Mouse (Mus musculus) neural tube, embryonic 13.5 days (tissue): ENCODE measurements around the gene Trim66. TPM values are rescaled to one million over a fixed set of nuclear protein-coding genes. Genes with fewer than 3 reads are reported as not detected.

Experiments used
- ATAC-seq: fragments of 200-750 bp; cut with Nextera tagmentation; 2 replicates; pipeline ENCODE4 v1.8.0; 2017; ENCODE audit warnings: low read depth, mild to moderate bottlenecking, moderate TSS enrichment, moderate library complexity
- H3K27ac ChIP-seq: fragments of 300-500 bp; sonication (generic); replicated peaks from 2 replicates; pipeline ENCODE4 v1.5.1; 2015; ENCODE audit warnings: moderate library complexity, mild to moderate bottlenecking, inconsistent platforms
- H3K27me3 ChIP-seq: fragments of 300-500 bp; sonication (generic); 2 replicates; pipeline ENCODE4 v1.6.1; 2015; ENCODE audit warnings: mild to moderate bottlenecking, inconsistent platforms
- H3K36me3 ChIP-seq: fragments of 300-500 bp; sonication (generic); 2 replicates; pipeline ENCODE4 v1.6.1; 2015; ENCODE audit warnings: mild to moderate bottlenecking, inconsistent platforms
- H3K4me1 ChIP-seq: fragments of 300-500 bp; sonication (generic); replicated peaks from 2 replicates; pipeline ENCODE4 v1.6.1; 2015; ENCODE audit warnings: inconsistent platforms
- H3K4me2 ChIP-seq: fragments of 300-500 bp; sonication (generic); 2 replicates; pipeline ENCODE4 v1.6.1; 2015; ENCODE audit warnings: inconsistent platforms, mild to moderate bottlenecking, moderate library complexity
- H3K4me3 ChIP-seq: fragments of 300-500 bp; sonication (generic); 2 replicates; pipeline ENCODE4 v1.5.1; 2015; ENCODE audit warnings: mild to moderate bottlenecking, inconsistent platforms
- H3K9ac ChIP-seq: fragments of 300-500 bp; sonication (generic); 2 replicates; pipeline ENCODE4 v1.6.1; 2015; ENCODE audit warnings: moderate library complexity, mild to moderate bottlenecking, inconsistent platforms
- H3K9me3 ChIP-seq: fragments of 300-500 bp; sonication (generic); 2 replicates; pipeline ENCODE4 v1.6.1; 2016; ENCODE audit warnings: inconsistent platforms
- WGBS: fragments of 180-500 bp; shearing (Covaris S2); methylation state at CpG from one replicate; pipeline ENCODE4 v1.1.7; 2015; 5-methylcytosine and 5-hydroxymethylcytosine counted together
- microRNA-seq: library from miRNA; unstranded; fragments of <30 nt; microRNA quantifications from one replicate; pipeline ENCODE4, GENCODE M21; 2016
- polyA plus RNA-seq: library from polyadenylated mRNA; unstranded; fragments of >200 nt; fragmentation: Nextera tagmentation; extraction: Ambion mirVana; gene quantifications from 2 replicates; pipeline ENCODE4 v1.2.1, GENCODE M21; 2015

Trim66 gene
- polyA plus RNA-seq, 1 experiment from 2014 or later = 0.11 TPM

DNA sequence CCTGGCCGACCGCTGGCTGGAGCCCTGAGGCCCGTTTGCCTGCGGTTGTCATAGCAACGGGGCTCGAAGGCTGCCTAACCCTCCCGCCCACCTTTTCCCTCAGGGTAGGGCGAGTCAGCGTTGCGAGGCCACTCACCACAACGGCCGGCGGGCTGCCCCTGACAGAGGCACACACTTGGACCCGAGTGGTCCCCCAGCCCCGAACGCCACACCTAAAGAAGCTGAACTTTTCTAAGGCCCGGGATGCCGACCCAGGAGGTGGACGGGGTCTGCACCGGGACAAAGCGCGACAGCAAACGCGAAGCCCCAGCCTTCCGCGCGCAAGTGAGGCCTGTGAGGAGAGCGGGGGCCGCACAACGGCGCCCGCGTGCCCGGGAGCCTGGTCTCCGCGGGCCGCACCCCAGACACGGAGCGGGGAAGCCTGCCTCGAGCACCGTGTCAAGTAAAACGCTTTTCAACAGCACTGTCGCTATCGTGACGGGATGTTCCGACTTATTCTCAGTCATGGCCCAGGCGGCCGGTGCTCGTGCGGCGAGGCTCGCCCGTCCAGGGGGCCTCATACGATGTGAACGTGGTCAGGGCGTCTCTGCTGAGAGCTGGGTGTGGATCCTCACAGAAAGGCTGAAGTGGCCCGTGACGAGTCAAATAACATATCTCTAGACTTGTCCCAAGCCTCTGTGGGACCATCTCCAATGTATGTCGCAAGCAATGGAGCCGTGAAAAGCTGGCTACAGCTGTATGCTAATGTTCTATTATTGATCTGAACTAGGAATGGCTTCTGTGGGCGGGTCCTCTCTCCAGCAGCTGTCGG is 68.9 kb downstream of the Trim66 start, which contains the start of gene Stk33:
TSS of gene Stk33 (minus strand) at position 301 of the 811 bp plus-strand sequence.
- Histone ChIP-seq H3K9me3 (no peaks in the 10 kb centered on the region), H3K27me3 (no peaks in the 10 kb centered on the region; the same call in 1 of the 2 replicates), H3K27ac (peak within 1 kb of the TSS; percentile 73), H3K4me3 (peak within 1 kb of the TSS; percentile 49), H3K9ac (peak within 1 kb of the TSS; percentile 70), H3K36me3 (no peaks in the 10 kb centered on the region), H3K4me1 (peaks cover 29% of the 10 kb centered on the region), H3K4me2 (peak within 1 kb of the TSS; percentile 74)
- WGBS = under 1% methylated on average over 62 of the region's 62 CpGs
- ATAC-seq = peak; percentile 84

DNA sequence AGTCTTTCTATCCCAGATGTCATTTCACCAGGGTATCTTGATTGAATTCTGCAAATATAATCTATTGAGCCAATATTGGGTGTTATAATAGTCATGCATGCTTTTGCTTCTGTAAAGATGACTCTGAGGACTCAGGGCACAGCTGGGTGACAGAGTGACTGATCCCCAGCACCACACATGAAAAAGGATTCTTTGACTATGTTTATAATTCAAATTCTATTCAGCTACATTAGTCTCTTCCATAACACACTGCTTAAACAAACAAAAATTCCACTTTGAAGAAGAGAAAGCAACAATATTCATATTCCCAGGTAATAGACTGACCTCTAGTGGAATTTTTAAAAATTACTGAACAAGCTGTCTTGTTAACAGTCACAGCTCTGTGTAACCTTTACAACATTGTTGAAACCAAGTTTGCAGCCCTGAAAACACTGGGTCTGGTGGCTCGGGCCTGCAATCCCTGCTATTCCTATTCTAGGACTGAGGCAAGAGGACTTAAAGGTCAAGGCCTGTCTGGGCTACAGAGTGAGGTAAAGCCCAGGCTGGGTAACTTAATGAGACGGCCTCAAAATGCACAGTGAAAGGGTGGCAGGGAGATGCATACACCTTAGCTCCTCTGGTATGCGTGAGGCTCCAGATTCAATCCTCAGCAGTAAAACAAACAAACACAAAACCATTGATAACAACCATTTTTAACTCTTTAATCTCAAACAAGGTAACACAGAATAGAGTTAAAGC is 83.3 kb downstream of the Trim66 start:
- H3K9me3 ChIP-seq = no peaks in the 10 kb centered on the region
- no peak overlapping the region for H3K4me3 ChIP-seq
- H3K4me2 ChIP-seq = no peak overlapping the region
- no peaks in the 10 kb centered on the region for H3K36me3 ChIP-seq
- peak; percentile 56; the same call in 1 of the 2 replicates for ATAC-seq
- WGBS = 78% methylated on average over 3 of the region's 3 CpGs
- H3K27ac ChIP-seq = no peak overlapping the region
- no peaks in the 10 kb centered on the region for H3K4me1 ChIP-seq
- no peak overlapping the region for H3K9ac ChIP-seq
- no peaks in the 10 kb centered on the region for H3K27me3 ChIP-seq

DNA sequence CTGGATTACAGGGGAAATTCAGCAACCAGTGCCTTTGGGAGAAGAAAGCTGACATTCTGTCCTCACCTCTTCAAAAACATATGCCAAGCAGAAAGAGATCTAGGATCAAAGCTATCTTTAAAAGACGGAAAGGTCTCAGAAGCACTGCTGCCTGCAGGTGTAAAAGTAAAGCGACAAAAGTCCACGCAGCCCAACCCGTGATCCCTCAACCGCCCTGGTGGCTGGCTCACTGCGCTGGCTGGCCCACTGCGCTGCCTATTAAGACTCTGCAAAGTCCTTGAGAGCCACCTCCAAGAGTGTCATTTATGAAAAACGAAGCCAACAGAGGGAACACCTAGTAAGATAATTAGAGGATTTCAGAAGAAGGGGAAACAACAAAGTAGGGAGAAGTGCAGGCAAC is 85.1 kb downstream of the Trim66 start:
- H3K27ac ChIP-seq = no peak overlapping the region
- no peak for ATAC-seq
- no peaks in the 10 kb centered on the region for H3K4me1 ChIP-seq
- H3K36me3 ChIP-seq = no peaks in the 10 kb centered on the region
- H3K4me2 ChIP-seq = no peak overlapping the region
- H3K27me3 ChIP-seq = no peaks in the 10 kb centered on the region
- H3K4me3 ChIP-seq = no peak overlapping the region
- WGBS = 81% methylated on average over 8 of the region's 8 CpGs
- H3K9ac ChIP-seq = no peak overlapping the region
- no peaks in the 10 kb centered on the region for H3K9me3 ChIP-seq

DNA sequence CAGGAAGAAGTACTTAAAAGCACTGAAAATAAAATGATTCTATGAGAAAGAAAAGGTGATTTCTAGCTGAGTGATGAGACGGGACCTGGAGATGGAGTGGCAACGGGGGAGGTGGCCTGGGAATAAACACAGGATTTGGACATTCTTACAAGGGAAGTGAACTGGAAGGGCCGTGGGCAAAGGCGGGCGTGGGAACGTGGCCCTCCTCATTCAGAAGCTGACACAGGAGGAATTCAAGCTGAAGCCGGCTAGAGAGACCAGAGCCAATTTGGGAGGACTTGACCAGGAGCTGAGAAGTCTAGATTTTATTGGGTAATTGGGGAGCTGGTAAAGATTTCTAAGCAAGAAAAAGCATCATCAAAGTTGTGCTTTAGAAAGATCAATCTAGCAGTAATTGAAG is 102.4 kb downstream of the Trim66 start:
- H3K4me2 ChIP-seq = no peak overlapping the region
- no peak for ATAC-seq
- no peaks in the 10 kb centered on the region for H3K27me3 ChIP-seq
- no peak overlapping the region for H3K4me3 ChIP-seq
- no peaks in the 10 kb centered on the region for H3K9me3 ChIP-seq
- no peak overlapping the region for H3K9ac ChIP-seq
- 32% methylated on average over 7 of the region's 7 CpGs for WGBS
- no peaks in the 10 kb centered on the region for H3K36me3 ChIP-seq
- no peak overlapping the region for H3K27ac ChIP-seq
- H3K4me1 ChIP-seq = no peaks in the 10 kb centered on the region

DNA sequence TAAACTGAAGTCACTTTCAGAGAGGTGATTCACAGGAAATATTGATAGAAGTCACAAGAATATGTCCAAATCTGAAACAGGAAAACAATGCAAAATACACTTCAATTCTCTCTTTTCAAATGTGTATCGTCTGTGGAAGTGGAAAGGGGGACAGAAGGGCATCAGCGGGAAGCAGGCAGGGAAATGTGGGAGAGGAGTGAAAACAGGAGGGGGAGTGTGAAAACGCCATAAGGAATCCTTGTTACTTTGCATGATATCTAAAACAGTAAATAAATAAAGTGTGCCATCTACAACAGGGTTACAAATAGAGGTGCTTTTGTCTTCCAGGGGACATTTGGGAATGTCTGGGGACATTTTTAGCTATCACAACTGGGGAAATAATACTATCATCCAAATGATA is 108.6 kb downstream of the Trim66 start:
- no peak overlapping the region for H3K4me3 ChIP-seq
- WGBS = 65% methylated on average over 3 of the region's 3 CpGs
- no peaks in the 10 kb centered on the region for H3K9me3 ChIP-seq
- H3K4me2 ChIP-seq = no peak overlapping the region
- no peak for ATAC-seq
- H3K27me3 ChIP-seq = no peaks in the 10 kb centered on the region
- no peaks in the 10 kb centered on the region for H3K36me3 ChIP-seq
- H3K27ac ChIP-seq = no peak overlapping the region
- no peak overlapping the region for H3K9ac ChIP-seq
- no peaks in the 10 kb centered on the region for H3K4me1 ChIP-seq

Small RNA genes lying within 50 kb of the gene (microRNA-seq; reads per million reads assigned to microRNA genes)
- gene Gm47284 = not detected

Other genes starting within 250 kb of the Trim66 start
- 4.2 and 5.4 TPM in 2 replicates for gene Stk33, start 69.1 kb downstream of the Trim66 start, polyA plus RNA-seq
- gene Rpl27a, start 11.0 kb upstream of the Trim66 start, polyA plus RNA-seq = 80.7 and 91.7 TPM in 2 replicates
- gene St5, start 195.5 kb upstream of the Trim66 start, polyA plus RNA-seq = 30.0 and 35.5 TPM in 2 replicates
- 12.2 and 14.0 TPM in 2 replicates for gene Akip1, start 195.6 kb upstream of the Trim66 start, polyA plus RNA-seq
- 0.17 TPM in 1 of 2 replicates, not detected in the other for gene BC051019, start 215.7 kb upstream of the Trim66 start, polyA plus RNA-seq
- gene Ascl3, start 223.6 kb upstream of the Trim66 start, polyA plus RNA-seq = 0.29 and 0.45 TPM in 2 replicates
- 106 and 119 TPM in 2 replicates for gene Tmem9b, start 244.7 kb upstream of the Trim66 start, polyA plus RNA-seq